ENCODE assay signal across 8 mouse cellular contexts in genomic region chr7:6361756-6362155, GRCm38 (mm10). TPM values are rescaled to one million over a fixed set of nuclear protein-coding genes. Genes with fewer than 3 reads are reported as not detected.
A peak's percentile ranks its signal among the peaks of the same experiment; 100 is the strongest.
DNase-seq lines count a peak whose midpoint lies in the region; ATAC-seq and TF ChIP-seq lines count a peak whose summit lies in the region.

No protein-coding gene starts in this region.

- H3K9ac ChIP-seq in ES-Bruce4 (ENCODE audit: low read depth, poor library complexity, severe bottlenecking): peak overlapping the region; percentile 7
- H3K9ac ChIP-seq in forebrain, embryonic 14.5 days (ENCODE audit: low read length): peak overlapping the region; percentile 58
- peak overlapping the region; percentile 52; the same call in 1 of the 2 replicates for H3K9ac ChIP-seq in liver, embryonic 15.5 days

- no peaks in the 10 kb centered on the region for H3K27me3 ChIP-seq in heart, embryonic 10.5 days (ENCODE audit: insufficient read depth, poor library complexity, severe bottlenecking)
- H3K27me3 ChIP-seq in ES-Bruce4 (ENCODE audit: control insufficient read depth, insufficient read depth, low read length, poor library complexity, severe bottlenecking): no peaks in the 10 kb centered on the region
- H3K27me3 ChIP-seq in forebrain, embryonic 14.5 days (replicated peaks; ENCODE audit: control insufficient read depth, insufficient read depth, low read length): no peaks in the 10 kb centered on the region
- no peaks in the 10 kb centered on the region for H3K27me3 ChIP-seq in liver, embryonic 15.5 days

- peak overlapping the region; percentile 85 for H3K27ac ChIP-seq in heart, embryonic 10.5 days
- H3K27ac ChIP-seq in ES-Bruce4 (ENCODE audit: insufficient read depth, low read length): 0 out of 2 replicates have a peak overlapping the region, but pooled peaks have one; percentile 31
- H3K27ac ChIP-seq in forebrain, embryonic 14.5 days (ENCODE audit: low read depth, low read length): peak overlapping the region; percentile 94
- peak overlapping the region; percentile 82; the same call in 1 of the 2 replicates for H3K27ac ChIP-seq in liver, embryonic 15.5 days (replicated peaks)

- DNase-seq in heart, embryonic 10.5 days (ENCODE audit: low spot score): no peak
- no peak for DNase-seq in heart, postnatal 14 days
- DNase-seq in forebrain, embryonic 14.5 days (ENCODE audit: low spot score): peak; percentile 19
- no peak for DNase-seq in right cerebral cortex, postnatal 4 days
- no peak for DNase-seq in embryo, embryonic 10 days (ENCODE audit: low spot score)
- DNase-seq in kidney, adult 8-10 months: no peak

- peak overlapping the region; percentile 58 for H3K4me2 ChIP-seq in forebrain, embryonic 14.5 days (ENCODE audit: low read length)
- peak overlapping the region; percentile 78 for H3K4me2 ChIP-seq in liver, embryonic 15.5 days

- no peak for TF ChIP-seq POLR2A in ES-Bruce4 (IDR thresholded peaks at IDR 0.05; ENCODE audit: insufficient read depth, low read length)

- TF ChIP-seq EP300 in ES-Bruce4 (IDR thresholded peaks at IDR 0.05; ENCODE audit: insufficient read depth, low read depth, low read length): no peak

- no peak for ATAC-seq in forebrain, embryonic 14.5 days
- ATAC-seq in liver, embryonic 15.5 days (ENCODE audit: insufficient read depth): no peak

- intact Hi-C loops in heart, postnatal 14 days (cut with DNase I): loop anchor here (2.0 to 10.0 kb wide), 4 partner anchors 21 to 933 kb away; partner anchors contain the start of genes Gm20715 and Zfp28

- H3K4me1 ChIP-seq in heart, embryonic 10.5 days: peaks cover 4% of the 10 kb centered on the region; the same call in 1 of the 2 replicates
- H3K4me1 ChIP-seq in ES-Bruce4 (ENCODE audit: control insufficient read depth, insufficient read depth, low read length): peaks cover 2% of the 10 kb centered on the region
- peaks cover 6% of the 10 kb centered on the region; the same call in 1 of the 2 replicates for H3K4me1 ChIP-seq in forebrain, embryonic 14.5 days (ENCODE audit: control insufficient read depth, insufficient read depth, low read length)
- H3K4me1 ChIP-seq in liver, embryonic 15.5 days (replicated peaks): peaks cover 56% of the 10 kb centered on the region

- H3K36me3 ChIP-seq in heart, embryonic 10.5 days: no peaks in the 10 kb centered on the region
- H3K36me3 ChIP-seq in ES-Bruce4 (ENCODE audit: control insufficient read depth, insufficient read depth, low read length, poor library complexity, severe bottlenecking): no peaks in the 10 kb centered on the region
- no peaks in the 10 kb centered on the region for H3K36me3 ChIP-seq in forebrain, embryonic 14.5 days (ENCODE audit: control insufficient read depth, insufficient read depth, low read length)
- H3K36me3 ChIP-seq in liver, embryonic 15.5 days (replicated peaks): no peaks in the 10 kb centered on the region

- no peak for TF ChIP-seq CTCF in ES-Bruce4 (IDR thresholded peaks at IDR 0.05; ENCODE audit: low read depth, low read length)

- no peaks in the 10 kb centered on the region for H3K9me3 ChIP-seq in heart, embryonic 10.5 days
- no peaks in the 10 kb centered on the region for H3K9me3 ChIP-seq in ES-Bruce4 (replicated peaks; ENCODE audit: control insufficient read depth, insufficient read depth, low read length, poor library complexity, severe bottlenecking)
- H3K9me3 ChIP-seq in forebrain, embryonic 14.5 days (replicated peaks; ENCODE audit: control insufficient read depth, low read length): no peaks in the 10 kb centered on the region
- H3K9me3 ChIP-seq in liver, embryonic 15.5 days (replicated peaks): no peaks in the 10 kb centered on the region

- peak overlapping the region; percentile 69 for H3K4me3 ChIP-seq in heart, embryonic 10.5 days
- H3K4me3 ChIP-seq in ES-Bruce4 (ENCODE audit: low read depth, low read length): peak overlapping the region; percentile 83
- H3K4me3 ChIP-seq in forebrain, embryonic 14.5 days (ENCODE audit: low read depth, low read length): peak overlapping the region; percentile 41
- H3K4me3 ChIP-seq in liver, embryonic 15.5 days (replicated peaks): peak overlapping the region; percentile 66

- WGBS in heart, embryonic 10.5 days: 25% methylated on average over 7 of the region's 7 CpGs
- WGBS in forebrain, embryonic 14.5 days: 25% methylated on average over 7 of the region's 7 CpGs
- 25% methylated on average over 7 of the region's 7 CpGs for WGBS in liver, embryonic 15.5 days (ENCODE audit: insufficient replicate concordance)

RNA-seq across cellular contexts. Expression of gene Zfp78, which starts 1.3 kb away (rescaled TPM):
- 0.83 and 1.3 TPM in 2 replicates for polyA plus RNA-seq in heart, embryonic 10.5 days (2016; fragmentation: Nextera tagmentation; extraction: Ambion mirVana)
- total RNA-seq in heart, postnatal 14 days (2021): 1 to 10 TPM; 2.2 to 2.4 TPM
- 0.59 and 1.2 TPM in 2 replicates for polyA plus RNA-seq in ES-Bruce4 (2011; ENCODE audit: insufficient read depth, insufficient read length, low read depth, missing spikeins)
- polyA plus RNA-seq in forebrain, embryonic 14.5 days (2014; fragmentation: Nextera tagmentation; extraction: Ambion mirVana): 4.5 and 5.9 TPM in 2 replicates
- polyA plus RNA-seq in liver, embryonic 15.5 days (2015; fragmentation: Nextera tagmentation; extraction: Ambion mirVana): 0.90 and 1.0 TPM in 2 replicates

RNA-seq across cellular contexts. Expression of gene Gm3854, which starts 18.2 kb away (rescaled TPM):
- polyA plus RNA-seq in heart, embryonic 10.5 days (2016; fragmentation: Nextera tagmentation; extraction: Ambion mirVana): 1.8 and 2.4 TPM in 2 replicates
- under 1 TPM; 0.22 to 0.32 TPM for total RNA-seq in heart, postnatal 14 days (2021)
- polyA plus RNA-seq in ES-Bruce4 (2011; ENCODE audit: insufficient read depth, insufficient read length, low read depth, missing spikeins): 3.2 and 3.8 TPM in 2 replicates
- 1.7 and 2.7 TPM in 2 replicates for polyA plus RNA-seq in forebrain, embryonic 14.5 days (2014; fragmentation: Nextera tagmentation; extraction: Ambion mirVana)
- 0.10 and 0.22 TPM in 2 replicates for polyA plus RNA-seq in liver, embryonic 15.5 days (2015; fragmentation: Nextera tagmentation; extraction: Ambion mirVana)

RNA-seq across cellular contexts. Expression of gene Zfp28, which starts 21.3 kb away (rescaled TPM):
- polyA plus RNA-seq in heart, embryonic 10.5 days (2016; fragmentation: Nextera tagmentation; extraction: Ambion mirVana): 8.6 and 9.5 TPM in 2 replicates
- 1 to 10 TPM; 2.6 to 3.2 TPM for total RNA-seq in heart, postnatal 14 days (2021)
- polyA plus RNA-seq in ES-Bruce4 (2011; ENCODE audit: insufficient read depth, insufficient read length, low read depth, missing spikeins): 3.2 and 4.5 TPM in 2 replicates
- polyA plus RNA-seq in forebrain, embryonic 14.5 days (2014; fragmentation: Nextera tagmentation; extraction: Ambion mirVana): 15.8 and 18.4 TPM in 2 replicates
- 1.2 and 1.3 TPM in 2 replicates for polyA plus RNA-seq in liver, embryonic 15.5 days (2015; fragmentation: Nextera tagmentation; extraction: Ambion mirVana)

RNA-seq across cellular contexts. Expression of gene Zfp583, which starts 30.7 kb away (rescaled TPM):
- polyA plus RNA-seq in heart, embryonic 10.5 days (2016; fragmentation: Nextera tagmentation; extraction: Ambion mirVana): 4.9 and 5.3 TPM in 2 replicates
- total RNA-seq in heart, postnatal 14 days (2021): 1 to 10 TPM; 1.0 to 1.5 TPM
- 4.4 and 6.2 TPM in 2 replicates for polyA plus RNA-seq in ES-Bruce4 (2011; ENCODE audit: insufficient read depth, insufficient read length, low read depth, missing spikeins)
- 7.7 and 12.2 TPM in 2 replicates for polyA plus RNA-seq in forebrain, embryonic 14.5 days (2014; fragmentation: Nextera tagmentation; extraction: Ambion mirVana)
- polyA plus RNA-seq in liver, embryonic 15.5 days (2015; fragmentation: Nextera tagmentation; extraction: Ambion mirVana): 0.78 and 1.0 TPM in 2 replicates

RNA-seq across cellular contexts. Expression of gene Smim17, which starts 36.8 kb away (rescaled TPM):
- 0.18 and 0.21 TPM in 2 replicates for polyA plus RNA-seq in heart, embryonic 10.5 days (2016; fragmentation: Nextera tagmentation; extraction: Ambion mirVana)
- total RNA-seq in heart, postnatal 14 days (2021): not detected
- 1.1 and 1.3 TPM in 2 replicates for polyA plus RNA-seq in ES-Bruce4 (2011; ENCODE audit: insufficient read depth, insufficient read length, low read depth, missing spikeins)
- polyA plus RNA-seq in forebrain, embryonic 14.5 days (2014; fragmentation: Nextera tagmentation; extraction: Ambion mirVana): 3.0 and 3.5 TPM in 2 replicates
- not detected in 2 replicates for polyA plus RNA-seq in liver, embryonic 15.5 days (2015; fragmentation: Nextera tagmentation; extraction: Ambion mirVana)

Comparison
In these comparisons a context has a peak if more than half of its experiments do, and no peak if none do; other contexts are left out.
1. H3K27ac ChIP-seq: peak in every context shown above with its lines; median percentile 94 in forebrain, embryonic 14.5 days; 85 in heart, embryonic 10.5 days; 82 in liver, embryonic 15.5 days; 31 in ES-Bruce4.
2. H3K9ac ChIP-seq: peak in every context shown above with its lines; median percentile 58 in forebrain, embryonic 14.5 days; 52 in liver, embryonic 15.5 days; 7 in ES-Bruce4.